Mouse (Mus musculus) 3T3-L1 (cell line): ENCODE data around the gene Miga2.
A peak's percentile ranks its signal among the peaks of the same experiment; 100 is the strongest.

Experiments used
- DNase-seq: peaks from one replicate; pipeline ENCODE4 v3.0.0-alpha.2; 2015; ENCODE audit warnings: low read depth, low spot score

The Miga2 gene

DNA sequence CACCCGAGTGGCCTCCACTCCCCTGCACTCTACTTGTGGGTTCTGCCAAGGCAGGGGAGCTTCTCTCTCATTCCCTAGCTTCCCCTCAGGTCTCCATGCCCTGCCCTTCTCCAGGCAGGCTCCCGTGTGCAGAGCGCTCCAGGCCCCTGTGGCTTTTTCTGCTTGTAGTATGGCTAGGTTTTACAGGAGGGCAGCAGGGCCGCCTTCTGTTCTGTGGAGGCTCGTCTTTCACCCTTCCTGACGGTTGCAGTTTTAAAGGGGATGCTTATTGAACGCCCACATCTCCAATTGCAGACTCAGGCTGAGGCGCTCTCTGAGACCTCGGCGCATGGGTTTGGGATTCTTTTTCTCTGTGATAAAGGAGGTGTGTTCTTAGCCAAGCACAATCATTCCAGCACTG, 55.1 kb downstream of the Miga2 start:
- DNase-seq, result no peak

DNA sequence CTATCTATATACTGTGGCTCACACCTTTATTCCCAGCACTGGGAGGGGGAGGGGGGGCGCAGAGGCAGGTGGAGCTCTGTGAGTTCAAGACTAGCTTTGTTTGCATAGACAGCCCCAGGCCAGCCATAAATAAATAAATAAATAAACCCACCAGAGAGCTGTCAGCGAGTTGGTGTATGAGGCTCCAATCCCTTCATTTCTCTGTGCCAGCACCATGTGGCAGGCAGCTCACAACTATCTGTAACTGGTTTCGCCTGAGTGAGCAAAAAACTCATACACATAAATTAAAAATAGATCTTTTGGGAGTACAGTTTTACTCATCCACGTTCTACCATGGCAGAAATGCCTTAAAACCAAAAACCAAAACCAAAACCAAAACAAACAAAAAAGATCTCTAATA, 57.4 kb downstream of the Miga2 start:
- DNase-seq, result no peak

DNA sequence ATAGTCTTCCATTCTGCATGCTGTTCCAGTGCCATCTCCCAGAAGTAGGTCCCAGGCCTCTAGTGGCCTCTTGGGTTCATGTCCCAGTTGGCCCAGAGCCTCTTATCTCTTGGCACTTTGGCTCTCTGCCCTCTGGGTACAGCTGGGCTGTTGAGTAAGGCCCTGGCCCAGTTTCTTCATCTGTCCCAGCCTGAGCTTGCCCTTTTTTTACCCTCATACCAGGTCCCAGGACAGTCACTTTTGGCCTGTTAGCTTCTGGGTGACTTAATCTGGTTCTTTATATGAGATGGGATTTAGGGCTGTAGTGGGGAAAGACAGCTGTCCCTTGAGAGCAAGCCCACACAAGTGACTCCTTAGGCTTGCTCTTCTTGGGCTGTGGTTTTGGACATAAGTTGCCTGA, 65.1 kb downstream of the Miga2 start:
- DNase-seq, result peak; percentile 32
